Mouse (Mus musculus) liver, embryonic 14.5 days (tissue): ENCODE data around the gene Iars2.

ENCODE experiments used
- CTCF ChIP-seq: IDR thresholded peaks from 2 replicates; pipeline ENCODE4 v1.5.1; 2016; ENCODE audit warnings: antibody characterized with exemption, low read depth, control low read depth
- EP300 ChIP-seq: IDR thresholded peaks from 2 replicates; pipeline ENCODE4 v1.6.1; 2016; ENCODE audit warnings: antibody characterized with exemption, low read depth

- TF ChIP-seq EP300, result no peak
- TF ChIP-seq CTCF, result no peak
Measured at GRCm38 (mm10) chr1:185314546-185314945, 14.7 kb downstream of the Iars2 start.
